Mouse (Mus musculus) adrenal gland, adult 8-10 months (tissue): ENCODE results near the gene Ublcp1. TPM values are rescaled to one million over a fixed set of nuclear protein-coding genes. Genes with fewer than 3 reads are reported as not detected.
A peak's percentile ranks its signal among the peaks of the same experiment; 100 is the strongest.
"Not testable (repeated sequence)": the region's sequence is repeated elsewhere in the genome, so short reads cannot be mapped to it uniquely, and the experiment has no call there.

Experiments used
- DNase-seq: peaks from one replicate; pipeline ENCODE4 v3.0.0; 2022
- total RNA-seq, 4 experiments: library from RNA; stranded (reverse); gene quantifications; 2 replicates each; pipeline ENCODE4 v1.2.4; 2022

Ublcp1 gene
- total RNA-seq, 4 experiments from 2014 or later: 35.1 to 58.6 (median 50.5) TPM

- no peak for DNase-seq
Observed at GRCm38 (mm10) chr11:44489117-44489516, 18.8 kb upstream of the Ublcp1 start.

GRCm38 (mm10) chr11:44485089-44485736 is 14.9 kb upstream of the Ublcp1 start:
- no peak for DNase-seq

- DNase-seq: no peak
Observed at GRCm38 (mm10) chr11:44480246-44480645, 9.9 kb upstream of the Ublcp1 start.

- DNase-seq: no peak
Observed at GRCm38 (mm10) chr11:44478382-44478781, 8.1 kb upstream of the Ublcp1 start.

- no peak for DNase-seq
Observed at GRCm38 (mm10) chr11:44476445-44476844, 6.1 kb upstream of the Ublcp1 start.

- DNase-seq: no peak
Observed at GRCm38 (mm10) chr11:44475467-44475866, 5.2 kb upstream of the Ublcp1 start.

GRCm38 (mm10) chr11:44471337-44471995 is 1.2 kb upstream of the Ublcp1 start:
- no peak for DNase-seq

- no peak for DNase-seq
Observed at GRCm38 (mm10) chr11:44469646-44470431, 459 bp downstream of the Ublcp1 start.

GRCm38 (mm10) chr11:44468306-44468790 is 1.9 kb downstream of the Ublcp1 start:
- DNase-seq: no peak

- DNase-seq: no peak
Observed at GRCm38 (mm10) chr11:44466949-44467442, 3.3 kb downstream of the Ublcp1 start.

- DNase-seq: no peak
Observed at GRCm38 (mm10) chr11:44461493-44461892, 8.8 kb downstream of the Ublcp1 start.

GRCm38 (mm10) chr11:44453423-44453822 is 16.9 kb downstream of the Ublcp1 start:
- no peak for DNase-seq

GRCm38 (mm10) chr11:44452016-44452415 is 18.3 kb downstream of the Ublcp1 start:
- not testable (repeated sequence) for DNase-seq

- no peak for DNase-seq
Observed at GRCm38 (mm10) chr11:44451046-44451445, 19.3 kb downstream of the Ublcp1 start.

GRCm38 (mm10) chr11:44437786-44438185 is 32.5 kb downstream of the Ublcp1 start:
- no peak for DNase-seq

GRCm38 (mm10) chr11:44430036-44430435 is 40.3 kb downstream of the Ublcp1 start:
- no peak for DNase-seq

- no peak for DNase-seq
Observed at GRCm38 (mm10) chr11:44427951-44428350, 42.3 kb downstream of the Ublcp1 start.

- DNase-seq: peak; percentile 38
Observed at GRCm38 (mm10) chr11:44425626-44426025, 44.7 kb downstream of the Ublcp1 start.

- peak; percentile 36 for DNase-seq
Observed at GRCm38 (mm10) chr11:44425006-44425405, 45.3 kb downstream of the Ublcp1 start.

GRCm38 (mm10) chr11:44423955-44424354 is 46.3 kb downstream of the Ublcp1 start:
- DNase-seq: no peak

GRCm38 (mm10) chr11:44423261-44423660 is 47.0 kb downstream of the Ublcp1 start:
- DNase-seq: no peak

- DNase-seq: no peak
Observed at GRCm38 (mm10) chr11:44422337-44423111, 47.8 kb downstream of the Ublcp1 start.
